Mouse (Mus musculus): ENCODE results near the gene Gm9045. TPM values are rescaled to one million over a fixed set of nuclear protein-coding genes. Genes with fewer than 3 reads are reported as not detected.
A peak's percentile ranks its signal among the peaks of the same experiment; 100 is the strongest.
"Not testable (repeated sequence)": the region's sequence is repeated elsewhere in the genome, so short reads cannot be mapped to it uniquely, and the experiment has no call there.

Gene Gm9045
- 0.09 and 0.30 TPM in 2 replicates for polyA plus RNA-seq (2015; fragmentation: Nextera tagmentation; extraction: Ambion mirVana)

DNA sequence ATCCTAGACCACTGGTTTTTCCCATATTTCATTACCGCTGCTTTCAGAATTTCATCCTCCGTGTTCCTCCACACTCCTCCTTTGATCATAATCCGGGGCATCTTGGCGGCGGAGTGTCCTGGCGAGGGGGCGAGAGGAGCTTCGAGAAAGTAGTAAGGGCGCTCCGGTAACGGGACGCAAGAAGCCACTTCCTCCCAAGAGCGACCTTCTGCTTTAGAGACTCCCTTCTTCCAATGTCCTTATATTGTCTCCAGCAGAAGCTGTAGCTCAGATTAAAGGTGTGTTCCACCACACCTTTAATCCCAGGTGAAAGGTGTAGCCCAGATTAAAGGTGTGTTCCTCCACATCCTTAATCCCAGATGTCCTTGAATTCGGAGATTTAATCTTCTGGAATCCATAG, at the start of gene Gm9045:
TSS of gene Gm9045 (minus strand) at position 101 of the 400 bp plus-strand sequence.
- H3K4me1 ChIP-seq; H3K9me3 ChIP-seq; H3K9ac ChIP-seq; H3K36me3 ChIP-seq; ATAC-seq (ENCODE audit: insufficient read depth, low FRiP score, low read depth); H3K4me3 ChIP-seq (replicated peaks); H3K4me2 ChIP-seq; H3K27ac ChIP-seq; H3K27me3 ChIP-seq (replicated peaks): not testable (repeated sequence)
- WGBS = no CpG with 5 or more reads among the region's 14 CpGs

DNA sequence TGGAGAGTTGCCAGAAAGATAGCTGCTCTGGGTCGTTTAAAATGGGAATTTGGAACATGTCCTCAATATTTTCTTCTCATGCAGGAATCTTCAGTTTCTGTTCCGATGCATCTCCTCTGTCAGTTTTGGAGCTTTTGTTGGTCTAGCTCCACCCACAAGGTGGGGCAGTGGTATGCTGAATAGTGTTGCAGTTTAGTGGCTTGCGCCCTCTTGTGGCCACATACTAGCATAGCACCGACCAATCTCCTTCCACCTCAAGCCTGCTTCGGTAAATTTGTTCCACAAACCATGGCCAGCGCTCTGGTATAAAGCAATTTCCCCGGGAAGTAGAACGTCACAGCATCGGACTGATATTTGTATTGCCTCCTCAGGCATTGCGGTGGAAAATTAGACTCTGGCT, 32.8 kb upstream of the Gm9045 start:
- H3K9me3 ChIP-seq = no peaks in the 10 kb centered on the region
- peak; percentile 83; the same call in 1 of the 2 replicates for ATAC-seq (ENCODE audit: insufficient read depth, low FRiP score, low read depth)
- peak overlapping the region; percentile 38; the same call in 1 of the 2 replicates for H3K4me2 ChIP-seq
- WGBS = 4% methylated on average over 10 of the region's 10 CpGs
- H3K4me3 ChIP-seq (replicated peaks) = no peak overlapping the region
- no peak overlapping the region for H3K9ac ChIP-seq
- H3K4me1 ChIP-seq = no peaks in the 10 kb centered on the region
- no peak overlapping the region for H3K27ac ChIP-seq
- H3K36me3 ChIP-seq = no peaks in the 10 kb centered on the region
- H3K27me3 ChIP-seq (replicated peaks) = no peaks in the 10 kb centered on the region

DNA sequence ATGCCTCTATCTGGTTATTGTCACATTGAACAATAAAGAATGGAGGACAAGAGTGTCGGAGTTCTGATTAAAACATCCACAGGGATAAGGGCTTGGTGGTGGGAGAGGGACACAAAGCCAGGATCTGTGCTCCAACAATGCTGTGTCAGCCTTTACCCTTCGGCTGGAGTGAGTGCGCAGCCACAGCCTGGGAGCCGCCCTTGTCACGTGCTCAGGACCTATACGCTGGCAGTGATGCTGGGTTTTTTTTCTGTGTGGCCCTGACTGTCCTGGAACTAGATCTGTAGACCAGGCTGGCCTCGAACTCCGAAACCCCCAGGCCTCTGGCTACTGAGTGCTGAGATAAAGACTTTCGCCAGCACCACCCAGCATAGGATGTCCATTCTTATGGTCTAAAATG, 31.9 kb upstream of the Gm9045 start:
- H3K27me3 ChIP-seq (replicated peaks) = no peaks in the 10 kb centered on the region
- H3K36me3 ChIP-seq = no peaks in the 10 kb centered on the region
- H3K4me2 ChIP-seq = no peak overlapping the region
- no peak overlapping the region for H3K4me3 ChIP-seq (replicated peaks)
- no peak overlapping the region for H3K27ac ChIP-seq
- WGBS = 81% methylated on average over 9 of the region's 9 CpGs
- H3K9ac ChIP-seq = no peak overlapping the region
- no peaks in the 10 kb centered on the region for H3K4me1 ChIP-seq
- ATAC-seq (ENCODE audit: insufficient read depth, low FRiP score, low read depth) = no peak
- H3K9me3 ChIP-seq = no peaks in the 10 kb centered on the region

DNA sequence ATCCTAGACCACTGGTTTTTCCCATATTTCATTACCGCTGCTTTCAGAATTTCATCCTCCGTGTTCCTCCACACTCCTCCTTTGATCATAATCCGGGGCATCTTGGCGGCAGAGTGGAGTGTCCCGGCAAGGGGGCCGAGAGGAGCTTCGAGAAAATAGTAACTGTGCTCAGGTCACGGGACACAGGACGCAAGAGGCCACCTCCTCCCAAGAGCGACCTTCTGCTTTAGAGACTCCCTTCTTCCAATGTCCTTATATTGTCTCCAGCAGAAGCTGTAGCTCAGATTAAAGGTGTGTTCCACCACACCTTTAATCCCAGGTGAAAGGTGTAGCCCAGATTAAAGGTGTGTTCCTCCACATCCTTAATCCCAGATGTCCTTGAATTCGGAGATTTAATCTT, 16.4 kb upstream of the Gm9045 start, which contains the start of gene Gm9049:
TSS of gene Gm9049 (minus strand) at position 101 of the 400 bp plus-strand sequence.
- H3K9me3 ChIP-seq; H3K4me2 ChIP-seq; H3K9ac ChIP-seq; H3K36me3 ChIP-seq; H3K27me3 ChIP-seq (replicated peaks); H3K27ac ChIP-seq; ATAC-seq (ENCODE audit: insufficient read depth, low FRiP score, low read depth); H3K4me1 ChIP-seq; H3K4me3 ChIP-seq (replicated peaks): not testable (repeated sequence)
- 56% methylated on average over 1 of the region's 11 CpGs for WGBS

DNA sequence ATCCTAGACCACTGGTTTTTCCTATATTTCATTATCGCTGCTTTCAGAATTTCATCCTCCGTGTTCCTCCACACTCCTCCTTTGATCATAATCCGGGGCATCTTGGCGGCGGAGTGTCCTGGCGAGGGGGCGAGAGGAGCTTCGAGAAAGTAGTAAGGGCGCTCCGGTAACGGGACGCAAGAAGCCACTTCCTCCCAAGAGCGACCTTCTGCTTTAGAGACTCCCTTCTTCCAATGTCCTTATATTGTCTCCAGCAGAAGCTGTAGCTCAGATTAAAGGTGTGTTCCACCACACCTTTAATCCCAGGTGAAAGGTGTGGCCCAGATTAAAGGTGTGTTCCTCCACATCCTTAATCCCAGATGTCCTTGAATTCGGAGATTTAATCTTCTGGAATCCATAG, 10.9 kb upstream of the Gm9045 start, which contains the start of gene Gm9048:
TSS of gene Gm9048 (minus strand) at position 101 of the 400 bp plus-strand sequence.
- not testable (repeated sequence) for H3K4me2 ChIP-seq; H3K9me3 ChIP-seq; H3K4me1 ChIP-seq; H3K27me3 ChIP-seq (replicated peaks); H3K4me3 ChIP-seq (replicated peaks); H3K27ac ChIP-seq; H3K36me3 ChIP-seq; H3K9ac ChIP-seq; ATAC-seq (ENCODE audit: insufficient read depth, low FRiP score, low read depth)
- 77% methylated on average over 1 of the region's 14 CpGs for WGBS

DNA sequence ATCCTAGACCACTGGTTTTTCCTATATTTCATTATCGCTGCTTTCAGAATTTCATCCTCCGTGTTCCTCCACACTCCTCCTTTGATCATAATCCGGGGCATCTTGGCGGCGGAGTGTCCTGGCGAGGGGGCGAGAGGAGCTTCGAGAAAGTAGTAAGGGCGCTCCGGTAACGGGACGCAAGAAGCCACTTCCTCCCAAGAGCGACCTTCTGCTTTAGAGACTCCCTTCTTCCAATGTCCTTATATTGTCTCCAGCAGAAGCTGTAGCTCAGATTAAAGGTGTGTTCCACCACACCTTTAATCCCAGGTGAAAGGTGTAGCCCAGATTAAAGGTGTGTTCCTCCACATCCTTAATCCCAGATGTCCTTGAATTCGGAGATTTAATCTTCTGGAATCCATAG, 5.5 kb upstream of the Gm9045 start, which contains the start of gene Gm9046:
TSS of gene Gm9046 (minus strand) at position 101 of the 400 bp plus-strand sequence.
- no CpG with 5 or more reads among the region's 14 CpGs for WGBS
- H3K4me1 ChIP-seq; H3K9ac ChIP-seq; ATAC-seq (ENCODE audit: insufficient read depth, low FRiP score, low read depth); H3K27me3 ChIP-seq (replicated peaks); H3K27ac ChIP-seq; H3K9me3 ChIP-seq; H3K4me2 ChIP-seq; H3K4me3 ChIP-seq (replicated peaks); H3K36me3 ChIP-seq: not testable (repeated sequence)

DNA sequence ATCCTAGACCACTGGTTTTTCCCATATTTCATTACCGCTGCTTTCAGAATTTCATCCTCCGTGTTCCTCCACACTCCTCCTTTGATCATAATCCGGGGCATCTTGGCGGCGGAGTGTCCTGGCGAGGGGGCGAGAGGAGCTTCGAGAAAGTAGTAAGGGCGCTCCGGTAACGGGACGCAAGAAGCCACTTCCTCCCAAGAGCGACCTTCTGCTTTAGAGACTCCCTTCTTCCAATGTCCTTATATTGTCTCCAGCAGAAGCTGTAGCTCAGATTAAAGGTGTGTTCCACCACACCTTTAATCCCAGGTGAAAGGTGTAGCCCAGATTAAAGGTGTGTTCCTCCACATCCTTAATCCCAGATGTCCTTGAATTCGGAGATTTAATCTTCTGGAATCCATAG, 5.3 kb downstream of the Gm9045 start, which contains the start of gene Gm9044:
TSS of gene Gm9044 (minus strand) at position 101 of the 400 bp plus-strand sequence.
- not testable (repeated sequence) for H3K27me3 ChIP-seq (replicated peaks); H3K4me1 ChIP-seq; H3K4me2 ChIP-seq; H3K9me3 ChIP-seq; ATAC-seq (ENCODE audit: insufficient read depth, low FRiP score, low read depth); H3K4me3 ChIP-seq (replicated peaks); H3K9ac ChIP-seq; H3K27ac ChIP-seq; H3K36me3 ChIP-seq
- WGBS = no CpG with 5 or more reads among the region's 14 CpGs

DNA sequence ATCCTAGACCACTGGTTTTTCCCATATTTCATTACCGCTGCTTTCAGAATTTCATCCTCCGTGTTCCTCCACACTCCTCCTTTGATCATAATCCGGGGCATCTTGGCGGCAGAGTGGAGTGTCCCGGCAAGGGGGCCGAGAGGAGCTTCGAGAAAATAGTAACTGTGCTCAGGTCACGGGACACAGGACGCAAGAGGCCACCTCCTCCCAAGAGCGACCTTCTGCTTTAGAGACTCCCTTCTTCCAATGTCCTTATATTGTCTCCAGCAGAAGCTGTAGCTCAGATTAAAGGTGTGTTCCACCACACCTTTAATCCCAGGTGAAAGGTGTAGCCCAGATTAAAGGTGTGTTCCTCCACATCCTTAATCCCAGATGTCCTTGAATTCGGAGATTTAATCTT, 10.8 kb downstream of the Gm9045 start, which contains the start of gene Gm9040:
TSS of gene Gm9040 (minus strand) at position 101 of the 400 bp plus-strand sequence.
- not testable (repeated sequence) for H3K27ac ChIP-seq; H3K27me3 ChIP-seq (replicated peaks); H3K36me3 ChIP-seq; ATAC-seq (ENCODE audit: insufficient read depth, low FRiP score, low read depth); H3K4me3 ChIP-seq (replicated peaks); H3K9me3 ChIP-seq; H3K4me2 ChIP-seq; H3K4me1 ChIP-seq; H3K9ac ChIP-seq
- WGBS = no CpG with 5 or more reads among the region's 11 CpGs

DNA sequence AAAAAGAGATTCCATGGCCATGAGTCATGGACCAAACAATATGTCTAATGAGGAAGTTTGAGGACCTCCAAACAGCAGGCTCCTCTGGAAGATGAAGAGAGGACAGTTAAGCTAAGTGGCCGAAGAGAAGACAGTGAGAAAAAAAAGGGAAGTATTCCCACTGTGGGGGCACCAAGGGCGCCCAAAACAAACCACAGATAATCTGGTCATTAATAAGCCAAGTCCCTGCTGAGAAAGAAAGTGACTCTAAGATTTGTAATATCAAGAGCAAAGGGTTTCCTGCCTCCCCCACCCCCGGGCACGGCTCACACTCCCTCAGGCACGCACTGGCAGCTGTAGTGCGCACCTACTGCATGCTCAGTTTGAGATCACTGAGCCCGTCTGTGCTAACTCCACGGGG, 18.6 kb downstream of the Gm9045 start:
- whole genome bisulfite sequencing = 79% methylated on average over 8 of the region's 8 CpGs
- H3K9me3 ChIP-seq = no peaks in the 10 kb centered on the region
- ATAC-seq (ENCODE audit: insufficient read depth, low FRiP score, low read depth) = no peak

DNA sequence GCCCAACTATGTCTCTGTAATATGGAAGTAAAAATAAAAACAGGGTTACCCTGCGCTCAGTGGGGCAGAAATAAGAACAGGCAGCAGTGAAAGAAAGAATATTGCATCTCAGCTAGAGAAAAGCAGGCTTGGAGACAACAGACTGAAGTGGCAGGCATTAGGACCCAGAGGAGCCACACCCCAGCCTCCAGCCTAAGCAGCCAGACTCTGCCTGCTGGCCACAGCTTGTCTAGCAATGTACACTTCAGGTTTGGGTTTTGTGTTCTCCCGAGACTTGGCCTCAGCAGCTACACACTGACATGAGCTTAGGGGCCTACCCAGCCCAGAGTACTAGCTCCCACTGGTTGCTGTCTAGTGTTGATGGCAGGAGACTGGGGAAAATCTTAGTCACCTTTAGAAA, 35.5 kb downstream of the Gm9045 start:
- not testable (repeated sequence) for H3K27me3 ChIP-seq (replicated peaks); H3K27ac ChIP-seq; H3K9ac ChIP-seq; H3K4me3 ChIP-seq (replicated peaks); ATAC-seq (ENCODE audit: insufficient read depth, low FRiP score, low read depth); H3K36me3 ChIP-seq; H3K4me2 ChIP-seq; H3K4me1 ChIP-seq; H3K9me3 ChIP-seq
- 39% methylated on average over 2 of the region's 2 CpGs for WGBS

More for the DNA sequence above, 18.6 kb downstream of the Gm9045 start:
- no peaks in the 10 kb centered on the region for H3K4me1 ChIP-seq
- no peak overlapping the region for H3K27ac ChIP-seq
- H3K36me3 ChIP-seq = no peaks in the 10 kb centered on the region
- no peak overlapping the region for H3K9ac ChIP-seq
- no peaks in the 10 kb centered on the region for H3K27me3 ChIP-seq (replicated peaks)
- no peak overlapping the region for H3K4me2 ChIP-seq
- H3K4me3 ChIP-seq (replicated peaks) = no peak overlapping the region

DNA sequence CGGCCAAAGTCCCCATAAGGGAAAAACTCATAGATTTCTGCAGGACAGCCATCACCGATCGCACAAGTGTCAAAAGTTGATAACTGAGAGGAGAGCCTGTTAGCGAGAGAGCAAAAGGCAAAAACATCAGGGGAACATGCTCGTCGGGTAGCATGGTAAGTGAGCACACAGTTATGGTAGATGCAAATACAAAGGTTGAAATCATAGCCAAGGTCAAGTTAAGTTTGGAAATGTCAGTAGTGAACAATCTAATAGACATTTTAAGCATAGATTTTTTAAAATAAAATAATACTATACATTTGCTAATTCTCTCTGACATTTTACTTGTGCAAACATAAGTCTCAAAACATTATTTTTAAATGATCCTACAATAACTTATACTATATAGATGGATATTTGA, 42.7 kb downstream of the Gm9045 start, which contains the start of gene Iltifb:
TSS of gene Iltifb (minus strand) at position 101 of the 400 bp plus-strand sequence.
- Histone ChIP-seq H3K36me3 (no peaks in the 10 kb centered on the region), H3K9me3 (no peaks in the 10 kb centered on the region), H3K27ac (no peak within 1 kb of the TSS), H3K9ac (no peak within 1 kb of the TSS), H3K4me2 (no peak within 1 kb of the TSS), H3K4me1 (no peaks in the 10 kb centered on the region), H3K4me3 (replicated peaks) (no peak within 1 kb of the TSS), H3K27me3 (replicated peaks) (no peaks in the 10 kb centered on the region)
- ATAC-seq (ENCODE audit: insufficient read depth, low FRiP score, low read depth) = no peak
- 89% methylated on average over 6 of the region's 6 CpGs for WGBS
